Mouse (Mus musculus) ovary, postnatal 14 days (tissue): Measurements from ENCODE around the gene Cuedc2.

Experiments
- DNase-seq: peaks from one replicate; pipeline ENCODE4 v3.0.0; 2022; ENCODE audit warnings: low spot score

Gene Cuedc2

DNA sequence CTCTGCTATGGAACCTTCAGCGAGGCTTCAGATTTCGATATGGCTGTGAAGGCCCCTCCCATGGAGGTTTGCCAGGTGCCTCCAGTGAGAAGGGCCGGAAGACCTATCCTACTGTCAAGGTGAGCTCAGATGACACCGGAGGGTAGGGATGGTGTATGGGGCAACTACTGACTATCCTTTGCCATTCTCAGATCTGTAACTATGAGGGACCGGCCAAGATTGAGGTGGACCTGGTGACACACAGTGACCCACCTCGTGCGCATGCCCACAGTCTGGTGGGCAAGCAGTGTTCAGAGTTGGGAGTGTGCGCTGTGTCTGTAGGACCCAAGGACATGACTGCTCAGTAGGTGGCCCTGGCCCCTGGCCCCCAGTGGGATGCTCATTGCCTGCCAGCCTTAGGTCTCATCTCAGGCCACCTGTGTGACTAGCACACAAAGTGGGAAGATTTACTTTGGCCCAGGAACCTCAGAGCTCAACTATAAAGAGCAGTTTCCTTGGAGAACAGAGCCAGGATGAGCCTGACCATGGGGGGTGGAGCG, 31.7 kb downstream of the Cuedc2 start:
- DNase-seq = no peak

DNA sequence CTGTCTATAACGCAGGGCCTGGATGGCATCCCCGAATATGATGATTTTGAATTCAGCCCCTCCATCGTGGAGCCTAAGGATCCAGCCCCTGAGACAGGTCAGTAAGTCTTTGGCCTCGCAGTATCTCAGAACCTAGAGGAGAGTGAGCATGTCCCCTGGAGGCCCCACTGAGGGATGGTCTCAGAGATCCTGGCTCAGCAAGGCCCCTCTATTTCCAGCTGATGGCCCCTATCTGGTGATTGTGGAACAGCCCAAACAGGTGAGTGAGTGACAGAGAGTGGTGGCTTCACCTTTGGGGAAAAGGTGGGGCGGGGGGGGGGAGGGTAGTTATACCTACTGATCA, 32.3 kb downstream of the Cuedc2 start:
- no peak for DNase-seq

DNA sequence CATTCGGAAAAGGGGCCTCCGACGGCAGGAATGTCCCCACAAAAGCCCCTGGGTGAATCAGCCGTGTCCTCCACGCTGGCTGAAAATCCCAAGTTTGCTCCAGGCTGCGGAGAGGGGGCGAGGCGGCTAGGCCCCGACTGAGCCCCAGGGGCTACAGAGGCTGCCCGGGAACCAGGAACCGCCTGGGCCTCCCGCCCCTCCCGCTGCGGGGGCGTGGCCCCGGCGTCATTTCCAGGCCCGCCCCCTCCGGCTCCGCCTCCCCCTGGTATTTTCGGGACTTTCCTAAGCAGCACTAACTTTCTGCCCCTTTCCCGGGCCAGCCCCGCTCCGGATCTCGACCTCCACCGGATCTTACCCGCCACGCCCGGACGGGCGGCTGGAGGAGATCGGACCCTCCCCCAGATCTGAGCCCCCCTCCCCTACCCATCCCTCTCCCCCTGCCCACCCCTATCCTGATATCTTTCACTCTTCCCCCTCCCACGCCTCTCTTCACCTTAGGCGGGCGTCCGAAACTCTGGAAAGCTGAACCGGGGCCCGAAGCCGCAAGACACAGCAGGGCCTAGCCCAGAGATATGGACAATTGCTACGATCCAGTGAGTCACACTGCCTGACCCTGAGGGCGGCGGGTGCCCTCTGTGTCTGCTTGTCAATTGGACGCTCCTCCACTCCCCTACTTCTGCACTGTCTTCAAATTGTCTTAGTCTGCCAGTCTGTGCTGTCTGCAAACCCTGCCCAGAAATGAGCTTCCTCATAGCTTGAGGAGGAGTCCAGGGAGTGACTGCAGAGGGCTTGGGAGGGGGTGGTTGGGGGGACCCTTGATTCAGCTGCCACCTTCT, 32.9 kb downstream of the Cuedc2 start:
- DNase-seq = peak; percentile 85

DNA sequence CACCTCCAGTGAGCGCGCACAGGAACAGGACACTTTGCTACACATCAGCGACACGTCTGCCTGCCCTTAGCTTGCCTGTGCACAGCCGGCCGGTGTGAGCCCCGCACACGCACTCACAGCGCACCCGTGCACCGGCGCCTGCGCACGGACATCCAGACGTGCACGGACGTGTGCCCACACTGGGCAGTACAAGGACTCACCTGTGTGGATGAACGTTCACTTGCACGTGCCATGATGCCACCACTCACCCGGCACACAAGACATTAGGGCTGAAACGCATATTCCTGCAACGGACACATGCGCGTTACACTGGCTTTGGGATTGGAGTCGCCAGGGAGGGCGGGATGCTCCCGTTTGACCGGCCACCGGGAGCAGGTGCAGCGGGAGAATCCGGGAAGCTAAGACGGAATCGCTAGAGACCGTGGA, 33.6 kb downstream of the Cuedc2 start:
- no peak for DNase-seq

DNA sequence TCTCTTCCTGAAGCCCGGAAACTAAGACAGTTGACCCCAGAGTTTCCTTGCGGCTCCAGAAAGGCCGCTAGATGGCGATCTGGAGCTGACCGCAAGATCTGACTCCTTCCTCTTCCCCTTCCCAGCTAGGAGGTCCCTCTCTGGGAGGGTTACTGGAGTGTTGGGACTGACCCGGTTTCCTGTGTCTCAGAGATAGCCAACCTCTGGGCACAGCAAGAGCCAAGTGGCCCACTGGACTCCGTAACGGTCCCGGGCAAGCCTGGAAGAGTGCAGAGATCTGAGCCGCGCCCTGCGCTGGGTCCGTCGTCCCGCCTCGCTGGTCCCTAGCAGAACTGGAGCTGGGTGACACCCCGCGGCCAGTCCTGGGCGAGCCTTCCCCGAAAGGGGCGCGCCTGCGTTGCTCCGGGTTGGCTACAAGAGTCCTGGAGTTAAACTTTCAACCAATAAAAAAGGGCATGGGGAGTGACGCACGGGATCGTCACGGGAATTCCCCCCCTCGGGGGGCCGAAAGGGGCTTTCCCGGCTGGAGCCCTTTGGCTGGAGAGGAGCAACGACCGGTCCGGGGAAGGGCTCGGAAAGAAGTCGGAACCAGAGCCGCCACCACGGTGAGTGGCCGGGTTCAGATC, 34.2 kb downstream of the Cuedc2 start, which contains the start of gene Nfkb2:
Gene Nfkb2, plus strand, starts transcription at position 105 of the 626 bp plus-strand sequence.
- DNase-seq = peak; percentile 91

DNA sequence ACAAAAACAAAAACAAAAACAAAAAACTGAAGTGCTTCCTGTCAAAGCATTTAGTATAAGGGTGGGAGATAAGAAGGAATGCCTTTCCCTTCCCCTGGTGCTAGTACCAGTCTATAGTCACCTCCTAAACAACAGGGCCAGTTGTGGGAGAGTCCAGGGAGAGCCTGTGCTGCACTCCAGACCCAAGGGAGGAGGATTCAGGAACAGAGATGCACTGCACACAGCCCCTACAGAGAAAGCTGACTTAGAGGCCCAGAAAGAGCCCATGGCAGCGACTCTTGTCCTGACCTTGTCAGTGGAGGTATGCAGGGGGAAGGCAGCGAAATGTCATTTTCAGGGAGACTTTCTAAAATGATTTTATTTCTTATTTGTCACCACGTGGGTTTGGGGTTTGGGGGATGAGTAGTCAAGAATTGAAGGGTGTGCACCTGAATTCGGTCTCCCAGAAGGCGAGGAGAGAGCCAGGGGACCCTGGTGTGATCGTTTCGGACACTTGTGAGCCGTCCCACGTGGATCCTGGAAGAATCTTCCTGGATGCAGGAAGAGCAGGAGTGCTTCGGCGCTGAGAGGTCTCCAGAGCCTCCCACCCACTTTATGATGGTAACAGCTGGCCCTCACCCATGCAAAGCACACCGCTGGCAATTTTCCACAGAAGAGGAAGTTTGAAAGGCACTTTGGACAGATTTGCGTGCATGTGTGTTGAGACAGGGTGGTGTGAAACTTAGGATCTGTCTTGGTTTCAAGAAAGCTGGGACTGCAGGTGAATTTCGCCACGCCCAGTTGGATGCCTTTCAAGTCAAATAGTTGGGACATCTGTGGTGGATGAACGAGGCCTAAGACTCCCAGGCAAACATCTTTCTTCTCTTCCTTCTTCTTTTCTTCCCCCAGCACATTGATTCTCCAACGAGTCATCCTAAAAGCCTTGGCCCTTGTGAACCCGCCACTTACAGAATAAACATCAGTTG, 35.0 kb downstream of the Cuedc2 start:
- DNase-seq = no peak

DNA sequence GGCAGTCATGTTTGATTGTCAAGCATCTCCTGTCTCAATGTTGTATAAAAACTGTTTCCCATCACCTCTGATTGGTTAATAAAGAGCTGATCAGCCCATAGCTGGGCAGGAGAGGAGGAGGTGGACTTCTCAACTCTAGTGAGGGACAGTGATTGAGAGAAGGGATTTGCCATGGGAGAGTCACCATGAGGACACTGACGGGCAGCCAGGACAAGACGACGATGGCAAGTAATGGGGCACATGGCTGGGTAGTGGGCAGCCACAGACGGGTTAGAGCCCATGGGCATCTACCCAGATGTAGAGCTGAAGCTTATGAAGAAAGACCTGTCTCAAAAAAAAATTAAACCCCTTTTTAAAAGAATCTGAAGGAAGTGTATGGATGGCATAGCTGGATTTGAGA, 36.0 kb downstream of the Cuedc2 start:
- DNase-seq = no peak

DNA sequence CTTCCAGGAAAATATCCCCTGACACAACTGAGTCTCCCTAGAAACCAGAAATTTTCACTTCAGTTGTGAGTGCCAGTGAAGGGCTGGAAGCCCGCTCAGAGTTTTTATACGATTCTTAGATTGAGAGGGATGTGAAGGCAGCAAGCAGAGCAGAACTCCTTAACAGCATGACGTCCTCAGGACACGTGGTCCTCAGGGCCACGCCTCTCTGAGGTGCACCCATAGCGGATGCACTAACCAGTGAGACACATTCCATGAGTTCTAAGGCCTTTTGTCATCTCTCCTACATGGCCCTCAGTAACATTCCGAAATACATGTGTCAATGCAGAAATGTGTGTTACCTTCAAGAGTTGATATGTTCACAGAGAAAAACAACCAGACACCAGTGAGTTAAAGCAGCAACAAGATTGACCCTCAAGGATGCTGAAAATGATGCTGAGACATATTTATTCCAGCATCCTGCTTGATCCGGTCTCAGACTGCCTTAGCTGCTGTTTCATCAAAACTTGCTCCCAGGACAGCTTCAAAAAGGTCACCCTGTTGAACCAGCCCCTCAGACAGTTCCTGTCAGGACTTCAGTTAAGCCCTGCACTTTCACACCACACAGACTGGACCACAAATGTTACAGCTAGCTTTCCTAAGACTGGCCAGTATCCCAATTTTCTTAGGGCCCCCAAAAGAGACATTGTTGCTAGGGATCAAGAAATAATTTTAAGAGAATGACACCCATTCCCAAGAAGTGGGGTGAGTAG, 38.0 kb downstream of the Cuedc2 start:
- DNase-seq = no peak

DNA sequence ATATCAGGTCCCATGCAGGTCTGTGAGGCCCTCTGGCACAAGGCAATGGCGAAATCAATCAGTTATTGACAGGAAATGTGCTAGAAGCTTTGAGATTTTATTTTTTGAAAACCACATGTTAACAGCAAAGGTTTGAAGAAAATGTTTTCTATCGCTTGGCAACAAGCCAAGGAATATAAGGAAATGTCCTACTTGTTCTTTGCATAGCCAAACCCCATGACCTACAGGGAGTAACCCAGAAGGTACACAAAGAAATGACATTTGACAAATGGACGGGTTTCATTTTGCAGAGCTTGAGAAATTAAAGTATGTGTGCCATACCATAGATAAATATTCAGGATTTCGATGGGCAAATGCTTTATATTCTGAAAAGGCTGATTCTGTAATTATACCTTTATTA, 41.6 kb downstream of the Cuedc2 start:
- DNase-seq = no peak

DNA sequence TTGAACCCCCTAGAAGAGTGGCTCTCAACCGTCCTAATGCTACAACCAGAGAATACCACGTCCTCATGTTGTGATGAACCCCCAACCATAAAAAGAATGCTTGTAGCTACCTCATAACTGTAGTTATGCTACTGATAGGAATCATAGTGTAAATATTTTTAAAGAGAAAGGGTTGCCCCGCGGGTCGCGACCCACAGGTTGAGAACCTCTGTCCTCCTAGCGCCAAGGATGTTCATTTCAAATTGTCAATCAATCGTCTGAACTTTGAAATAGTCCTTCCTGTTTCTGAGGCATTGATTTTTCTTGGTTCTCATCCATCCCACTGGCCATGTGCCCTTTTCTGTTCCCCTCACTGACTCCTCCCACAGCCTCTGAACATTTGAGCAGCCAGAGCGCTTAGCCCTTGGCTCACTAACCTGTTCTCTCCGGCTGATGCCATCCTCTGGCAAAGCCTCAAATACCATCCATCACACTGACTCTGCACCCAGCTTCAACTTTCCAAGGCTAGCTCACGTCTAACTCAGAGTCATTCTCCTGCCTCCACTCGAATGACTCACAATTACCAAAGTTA, 47.9 kb downstream of the Cuedc2 start:
- DNase-seq = no peak

DNA sequence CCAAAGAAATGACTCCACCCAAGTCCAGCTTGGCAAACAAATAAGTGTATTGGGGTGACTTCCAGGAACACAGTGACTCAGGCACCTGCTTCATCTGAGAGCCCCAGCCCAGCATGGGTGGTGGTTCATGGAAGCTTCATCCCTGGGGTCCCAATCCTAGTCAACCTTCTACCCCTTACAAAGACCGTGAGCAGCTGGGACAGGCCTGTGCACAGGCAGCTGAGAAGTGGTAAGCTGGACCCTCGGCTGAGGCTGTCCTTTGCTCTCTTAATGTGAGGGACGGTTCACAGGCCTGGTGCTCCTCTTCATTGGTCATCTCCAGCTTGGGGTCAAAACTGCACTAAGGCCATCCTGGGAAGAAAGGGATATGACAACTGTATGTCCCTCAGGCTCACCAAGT, 50.9 kb downstream of the Cuedc2 start:
- DNase-seq = no peak

DNA sequence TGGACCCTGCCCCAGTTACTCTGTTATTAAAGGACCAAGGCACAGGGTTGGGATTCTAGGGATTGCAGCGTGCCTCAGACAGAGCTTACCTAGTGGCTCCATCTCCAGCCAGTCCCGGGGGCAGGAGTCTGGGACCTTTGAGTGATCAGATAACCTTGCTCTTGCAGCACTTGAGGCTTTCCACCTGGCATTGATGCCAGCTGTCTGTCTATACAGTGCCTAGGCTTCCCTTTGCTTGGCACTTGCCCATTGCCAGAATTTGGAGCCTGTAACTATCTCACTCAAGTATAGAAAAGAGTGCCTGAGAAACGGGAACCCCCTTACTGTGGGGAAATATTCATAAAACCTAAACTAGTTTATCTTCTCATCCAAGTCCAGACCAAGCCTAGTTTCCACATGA, 51.6 kb downstream of the Cuedc2 start:
- no peak for DNase-seq

DNA sequence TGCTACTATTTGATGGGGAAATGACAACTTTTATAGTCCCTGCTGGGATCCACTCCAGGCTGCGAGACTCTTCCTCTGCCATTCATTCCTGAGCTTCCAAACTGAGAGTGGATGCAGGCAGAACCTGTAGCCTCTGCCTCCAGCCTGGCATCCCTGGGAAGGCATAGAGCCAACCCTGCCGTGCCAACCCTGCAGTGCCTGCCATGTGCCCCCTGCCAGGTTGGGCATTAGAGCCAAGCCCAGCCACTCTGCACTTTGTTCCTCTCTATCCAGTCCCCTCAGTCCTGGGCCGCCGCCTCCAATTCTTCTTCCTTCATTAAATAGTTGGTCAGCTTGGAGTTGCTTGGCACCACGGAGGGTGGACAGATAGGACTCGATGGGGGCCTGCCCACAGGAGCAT, 52.5 kb downstream of the Cuedc2 start:
- DNase-seq = no peak

DNA sequence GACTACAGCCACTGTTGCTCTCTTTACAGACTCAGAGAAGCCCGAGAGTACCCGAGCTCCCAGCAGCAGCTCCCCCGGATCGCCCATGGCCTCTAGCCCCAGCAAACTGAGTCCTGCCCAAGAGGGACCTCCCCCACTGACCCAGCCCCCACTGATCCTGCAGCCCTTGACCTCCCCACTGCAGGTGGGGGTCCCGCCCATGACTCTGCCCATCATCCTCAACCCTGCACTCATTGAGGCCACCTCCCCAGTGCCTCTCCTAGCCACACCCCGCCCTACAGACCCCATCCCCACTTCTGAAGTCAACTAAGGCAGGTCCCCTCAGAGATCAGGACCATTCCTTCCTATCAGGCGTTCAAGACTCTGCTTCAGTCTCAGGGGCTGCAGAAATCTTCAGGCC, 52.9 kb downstream of the Cuedc2 start:
- DNase-seq = no peak

DNA sequence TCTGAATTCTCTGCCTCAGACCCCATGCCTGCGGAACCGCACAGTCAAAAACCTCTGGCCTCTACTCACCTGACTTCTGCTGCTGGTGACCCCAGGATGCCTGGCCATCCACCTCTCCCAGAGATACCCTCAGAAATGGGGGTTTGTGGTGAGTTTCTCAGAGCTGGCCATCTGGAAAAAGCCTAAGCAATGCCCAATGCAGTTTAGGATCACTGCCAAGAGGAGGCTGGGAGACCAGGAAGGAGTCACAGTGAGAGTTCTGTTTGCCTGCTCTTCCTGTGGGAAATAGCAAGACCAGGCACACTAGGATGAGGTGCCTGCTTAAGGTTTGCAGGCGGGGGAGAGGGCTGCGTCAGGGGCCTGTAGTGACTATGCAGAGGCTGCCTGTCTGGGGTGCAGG, 53.8 kb downstream of the Cuedc2 start:
- no peak for DNase-seq

DNA sequence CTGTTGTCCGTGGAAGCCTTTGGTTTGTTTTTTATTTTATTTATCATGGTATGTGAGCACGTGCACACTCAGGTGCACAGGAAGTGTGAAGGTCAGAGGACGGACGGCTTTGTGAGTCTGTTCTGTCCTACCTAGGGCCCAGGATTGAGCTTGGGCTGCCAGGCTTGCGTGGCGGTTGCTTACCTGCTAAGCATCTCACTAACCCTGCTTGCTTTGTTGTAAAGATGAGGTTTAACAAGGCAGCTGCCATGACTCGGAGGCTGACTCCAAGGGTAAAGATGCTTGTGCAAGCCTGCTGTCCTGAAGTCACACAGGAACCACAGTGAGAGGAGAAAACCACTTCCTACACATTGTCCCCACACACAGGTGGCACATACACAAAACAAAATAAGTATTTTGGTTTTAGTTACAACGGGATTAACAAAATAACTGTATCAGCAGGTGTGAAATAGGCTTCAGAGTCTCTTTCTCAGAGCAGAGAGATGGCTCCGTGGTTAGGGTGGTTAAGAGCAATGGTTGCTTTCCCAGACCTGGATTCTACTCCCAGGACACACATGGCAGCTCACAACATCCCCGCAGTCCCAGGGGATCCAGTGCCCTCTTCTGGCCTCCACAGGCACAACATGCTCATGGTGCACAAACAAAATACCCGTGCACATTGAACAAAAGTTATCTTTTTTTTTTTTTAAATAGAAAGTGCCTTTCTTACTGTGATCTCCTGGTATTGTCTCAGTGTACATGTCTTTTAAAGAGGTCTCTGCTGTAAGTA, 56.2 kb downstream of the Cuedc2 start:
- DNase-seq = no peak
